Mouse (Mus musculus) embryonic stem cell, embryonic (primary cell): ENCODE measurements around the gene Zfp365.

Experiments
- CTCF ChIA-PET, 4 experiments: fragments of 300-600 bp in 2 of 4; fragments of 350-600 bp in 2 of 4; sonication (Branson Sonifier 250); formaldehyde crosslinking; loops; one replicate each; lab custom pipeline; 2022; ENCODE audit warnings: inconsistent platforms in 2 of 4; lab: Charles Lee
- POLR2A ChIA-PET, 4 experiments: fragments of 300-600 bp in 2 of 4; fragments of 350-600 bp in 2 of 4; sonication (Branson Sonifier 250); formaldehyde crosslinking; loops; one replicate each; lab custom pipeline; 2022; ENCODE audit warnings: antibody characterized with exemption in 4 of 4, inconsistent platforms in 1 of 4; lab: Charles Lee

Zfp365 gene

DNA sequence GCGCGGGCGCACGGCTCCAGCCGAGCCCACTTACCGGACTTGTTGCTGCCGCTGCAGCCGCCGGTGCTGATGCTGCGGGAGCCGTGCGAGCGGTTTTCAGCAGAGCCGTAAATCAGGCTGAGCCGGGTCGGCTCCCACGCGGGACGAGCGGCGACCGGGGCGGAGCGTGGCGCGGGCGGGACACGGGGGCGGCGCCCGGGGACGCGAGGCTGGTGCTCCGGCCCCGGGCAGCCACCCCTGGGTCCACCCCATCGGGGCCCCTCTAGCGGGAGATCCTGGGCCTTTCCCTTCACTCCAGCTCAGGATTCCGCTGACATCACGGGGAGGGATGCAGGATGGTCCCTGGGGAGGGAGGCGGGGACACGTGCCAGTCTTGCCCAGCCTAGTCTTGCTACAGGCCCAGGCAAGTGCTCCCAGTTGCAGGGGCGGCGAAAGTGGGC lies at the start of gene Zfp365:
Zfp365 (minus strand) TSS at position 326 of the 440 bp plus-strand sequence.
- ChIA-PET POLR2A (interaction anchor here in 3 of 4 experiments (0.6 to 1.8 kb wide), 13 partner anchors 9 to 909 kb away, joined by 3 to 11 read pairs (median 3); partner anchors contain the start of gene Rtkn2 (in 1 of the 3)), CTCF (interaction anchor here in 3 of 4 experiments (0.6 to 1.9 kb wide), 9 partner anchors 10 to 547 kb away, joined by 3 to 11 read pairs (median 4); no protein-coding TSS in a partner anchor)

DNA sequence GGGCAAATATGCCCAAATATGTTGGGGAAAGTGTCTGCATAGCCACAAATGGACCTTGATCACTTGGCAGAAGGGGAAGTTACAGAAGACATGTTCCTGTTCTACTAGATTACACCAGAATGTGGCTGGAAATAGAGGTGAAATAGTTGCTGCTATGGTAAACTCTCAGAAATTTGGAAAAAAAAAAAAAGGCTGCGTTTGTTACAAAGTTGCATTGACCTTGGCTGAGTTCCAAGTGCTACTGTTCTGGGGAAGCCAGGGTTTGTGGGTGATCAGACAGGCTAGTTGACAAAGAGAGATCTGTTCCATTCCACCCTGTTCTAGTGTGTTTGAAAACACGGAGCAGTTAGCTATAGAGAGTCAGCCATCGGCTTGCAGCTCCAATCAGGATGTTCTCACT lies 47.5 kb upstream of the Zfp365 start:
- CTCF ChIA-PET = no interaction called here
- POLR2A ChIA-PET = no interaction called here

DNA sequence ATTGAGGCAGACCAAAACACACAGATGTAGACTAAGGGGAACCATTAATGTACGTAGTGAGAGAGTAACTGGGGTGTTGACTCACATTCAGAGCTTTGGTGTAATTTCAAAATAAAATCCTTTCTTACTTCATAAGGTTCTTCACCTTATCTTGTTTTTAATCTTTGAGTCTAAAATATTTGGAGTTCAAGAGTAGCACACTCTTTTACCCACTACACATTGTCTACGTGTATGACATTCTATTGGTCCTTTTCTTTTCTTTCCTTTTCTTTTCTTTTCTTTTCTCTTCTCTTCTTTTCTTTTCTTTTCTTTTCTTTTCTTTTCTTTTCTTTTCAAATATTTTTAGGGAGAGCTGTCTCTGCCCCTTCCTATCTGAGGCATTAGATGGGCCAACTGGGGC lies 43.5 kb upstream of the Zfp365 start:
- ChIA-PET POLR2A (no interaction called here), CTCF (interaction anchor here in 1 of 4 experiments (0.5 to 0.7 kb wide), 2 partner anchors 37 to 96 kb away, joined by 8 to 17 read pairs; no protein-coding TSS in a partner anchor)

DNA sequence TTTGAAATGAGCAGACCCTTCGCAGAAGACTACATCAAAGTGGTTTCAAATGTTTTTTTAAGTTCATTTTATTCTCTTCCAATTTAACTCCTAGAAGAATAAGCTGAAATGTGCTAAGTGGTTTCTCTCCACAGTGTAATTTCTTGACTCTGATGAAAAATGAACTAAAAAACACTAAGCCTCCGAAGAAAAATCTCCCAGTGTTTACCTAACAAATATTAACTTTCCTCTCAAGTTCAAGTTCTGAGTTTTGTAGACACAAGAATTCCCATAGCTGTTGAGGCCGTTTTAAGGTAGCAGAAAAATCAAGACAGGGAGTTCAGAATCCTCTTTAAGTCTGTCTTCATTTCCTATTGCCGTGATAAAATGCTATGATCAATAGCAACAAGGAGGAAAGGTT lies 39.2 kb upstream of the Zfp365 start:
- ChIA-PET POLR2A (no interaction called here), CTCF (interaction anchor here in 2 of 4 experiments (0.6 to 1.5 kb wide), 3 partner anchors 14 to 59 kb away, joined by 3 to 6 read pairs (median 4); no protein-coding TSS in a partner anchor)

DNA sequence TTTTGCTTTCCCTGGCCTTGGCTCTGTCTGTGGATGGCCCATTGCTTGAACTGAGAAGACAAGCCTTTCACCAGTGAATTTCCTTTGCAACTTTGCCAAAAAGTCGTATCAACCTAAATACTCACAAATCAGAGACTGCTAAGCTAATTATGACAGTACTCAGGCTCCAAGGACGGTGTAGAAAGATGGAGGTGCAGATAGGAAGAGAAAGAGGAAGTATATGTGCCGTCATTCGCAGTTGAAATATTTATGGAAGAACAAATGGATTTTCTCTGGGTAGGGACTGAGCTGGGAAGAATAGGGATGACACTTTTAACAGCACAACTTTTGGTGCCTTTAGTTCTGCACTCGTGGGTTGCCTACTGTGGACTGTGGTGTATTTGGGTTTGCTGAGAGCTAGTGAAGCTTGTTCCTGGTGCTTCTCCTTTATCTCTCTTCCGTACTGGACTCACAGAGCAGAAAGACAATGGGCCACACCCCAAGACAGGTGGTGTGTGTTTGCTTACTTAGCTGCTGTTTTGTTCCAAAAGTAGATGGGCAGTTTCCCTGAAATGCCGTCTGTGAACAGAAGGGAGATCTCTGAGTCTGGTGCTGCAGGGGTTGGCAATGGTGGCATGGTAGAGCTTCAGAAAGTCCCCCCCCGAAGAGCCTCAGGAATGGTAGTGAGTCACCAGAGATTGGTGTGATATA lies 37.7 kb upstream of the Zfp365 start:
- POLR2A ChIA-PET = interaction anchor here in 3 of 4 experiments (0.5 to 1.2 kb wide), 5 partner anchors 25 to 538 kb away, joined by 3 to 9 read pairs (median 4); no protein-coding TSS in a partner anchor
- CTCF ChIA-PET = interaction anchor here in 3 of 4 experiments (0.6 to 1.4 kb wide), 3 partner anchors 63 to 1151 kb away, joined by 3 to 4 read pairs (median 3); no protein-coding TSS in a partner anchor

DNA sequence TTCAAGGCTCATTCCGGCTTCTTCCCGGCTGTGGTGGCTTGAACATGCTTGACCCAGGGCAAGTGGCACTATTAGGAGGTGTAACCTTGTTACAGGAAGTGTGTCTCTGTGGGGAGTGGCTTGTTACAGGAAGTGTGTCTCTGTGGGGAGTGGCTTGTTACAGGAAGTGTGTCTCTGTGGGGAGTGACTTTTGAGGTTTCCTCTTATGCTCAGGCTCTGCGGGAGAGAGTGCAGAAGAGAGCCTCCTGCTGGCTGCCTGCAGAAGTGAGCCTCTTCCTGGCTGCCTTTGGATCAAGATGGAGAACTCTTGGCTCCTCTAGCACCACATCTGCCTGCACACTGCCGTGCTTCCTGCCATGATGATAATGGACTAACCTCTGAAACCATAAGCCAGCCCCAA lies 31.1 kb upstream of the Zfp365 start:
- CTCF ChIA-PET = interaction anchor here in 2 of 4 experiments (0.6 to 0.9 kb wide), 2 partner anchors 12 to 81 kb away, joined by 3 read pairs; no protein-coding TSS in a partner anchor
- POLR2A ChIA-PET = no interaction called here

DNA sequence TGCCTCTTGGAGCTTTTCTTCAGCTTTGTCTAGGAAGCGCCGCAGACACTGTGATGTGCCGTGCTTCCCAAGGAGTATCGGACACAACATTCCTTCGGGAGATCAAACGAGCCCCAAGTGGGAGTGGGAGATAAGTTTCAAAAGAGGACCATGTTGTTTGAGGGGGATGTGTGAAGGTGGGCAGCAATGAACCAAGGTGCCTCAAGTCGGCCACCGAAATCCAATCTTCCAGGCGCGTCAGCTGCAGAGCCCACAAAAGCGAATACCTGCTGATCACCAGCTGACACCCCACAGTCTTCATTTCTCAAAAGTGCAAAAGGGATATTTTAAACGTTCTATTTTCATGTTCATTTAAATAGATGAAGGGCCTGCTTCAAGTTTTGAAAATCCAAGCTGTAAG lies 27.1 kb upstream of the Zfp365 start:
- ChIA-PET CTCF (no interaction called here), POLR2A (interaction anchor here in 1 of 4 experiments (0.5 kb wide), 1 partner anchor 1183 kb away, joined by 3 read pairs; no protein-coding TSS in a partner anchor)

DNA sequence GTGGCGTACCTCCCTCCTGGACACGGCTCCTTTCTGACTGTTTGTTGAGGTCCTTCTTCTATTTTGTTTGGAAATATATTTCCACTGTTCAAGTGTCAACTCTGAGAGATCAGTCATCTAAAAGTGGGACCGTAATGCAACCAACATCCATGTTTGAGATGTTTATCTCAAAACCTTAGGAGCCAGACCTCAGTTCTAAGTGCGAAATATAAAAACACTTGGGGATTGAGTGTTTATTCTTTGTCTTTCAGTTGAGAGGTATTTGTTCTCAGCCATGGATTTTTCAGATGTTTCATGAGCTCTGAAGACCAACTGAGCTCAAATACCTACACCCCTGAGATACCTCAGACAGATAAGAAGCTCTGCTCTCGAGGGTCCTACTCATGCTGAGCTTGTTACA lies 25.3 kb upstream of the Zfp365 start:
- POLR2A ChIA-PET = interaction anchor here in 1 of 4 experiments (1.0 kb wide), 1 partner anchor 384 kb away, joined by 6 read pairs; no protein-coding TSS in a partner anchor
- CTCF ChIA-PET = interaction anchor here in 1 of 4 experiments (1.6 kb wide), 1 partner anchor 14 kb away, joined by 4 read pairs; no protein-coding TSS in a partner anchor

DNA sequence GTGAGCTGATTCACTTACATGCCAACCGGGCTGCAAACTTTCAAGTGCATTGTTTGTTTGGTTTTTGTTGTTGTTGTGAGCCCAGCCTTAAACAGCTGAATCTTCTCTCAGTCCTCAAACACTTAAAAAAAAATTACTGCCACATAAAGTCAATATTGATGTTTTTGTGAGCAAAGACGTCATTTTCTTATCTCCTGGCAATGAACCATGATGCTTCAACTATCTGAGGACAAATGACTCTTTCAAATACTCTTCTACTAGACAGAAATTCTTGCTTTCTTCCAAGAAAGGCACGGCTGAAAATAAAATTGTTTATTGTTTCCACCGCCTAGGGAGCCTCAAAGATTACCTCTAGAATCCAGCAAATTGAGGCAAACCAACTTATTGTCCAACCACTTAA lies 24.5 kb upstream of the Zfp365 start:
- CTCF ChIA-PET = interaction anchor here in 2 of 4 experiments (0.6 to 1.1 kb wide), 5 partner anchors 13 to 622 kb away, joined by 3 to 21 read pairs (median 3); no protein-coding TSS in a partner anchor
- POLR2A ChIA-PET = interaction anchor here in 2 of 4 experiments (0.6 to 0.7 kb wide), 3 partner anchors 146 to 1097 kb away, joined by 3 to 7 read pairs (median 4); no protein-coding TSS in a partner anchor

DNA sequence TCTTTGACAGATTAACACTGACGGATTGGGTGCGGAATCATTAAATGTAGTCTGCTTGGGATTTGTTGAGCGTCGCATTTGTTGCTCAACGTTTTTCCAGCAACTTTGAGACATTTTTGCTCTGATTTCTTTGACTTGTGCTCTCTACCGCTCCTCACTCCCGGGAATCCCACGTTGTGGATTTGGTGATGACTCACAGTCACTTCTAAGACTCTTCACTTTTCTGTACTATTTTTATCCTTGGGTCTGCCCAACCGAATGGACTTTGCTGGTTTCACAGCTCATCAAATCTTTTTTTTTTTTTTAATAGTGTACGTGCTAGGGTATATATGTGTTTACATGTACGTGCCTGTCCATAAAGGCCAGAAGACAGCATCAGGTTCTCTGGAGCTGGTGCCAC lies 20.3 kb upstream of the Zfp365 start:
- POLR2A ChIA-PET = interaction anchor here in 1 of 4 experiments (1.1 kb wide), 1 partner anchor 9 kb away, joined by 3 read pairs; no protein-coding TSS in a partner anchor
- CTCF ChIA-PET = interaction anchor here in 3 of 4 experiments (0.6 to 1.1 kb wide), 7 partner anchors 9 to 71 kb away, joined by 3 to 5 read pairs (median 3); no protein-coding TSS in a partner anchor

DNA sequence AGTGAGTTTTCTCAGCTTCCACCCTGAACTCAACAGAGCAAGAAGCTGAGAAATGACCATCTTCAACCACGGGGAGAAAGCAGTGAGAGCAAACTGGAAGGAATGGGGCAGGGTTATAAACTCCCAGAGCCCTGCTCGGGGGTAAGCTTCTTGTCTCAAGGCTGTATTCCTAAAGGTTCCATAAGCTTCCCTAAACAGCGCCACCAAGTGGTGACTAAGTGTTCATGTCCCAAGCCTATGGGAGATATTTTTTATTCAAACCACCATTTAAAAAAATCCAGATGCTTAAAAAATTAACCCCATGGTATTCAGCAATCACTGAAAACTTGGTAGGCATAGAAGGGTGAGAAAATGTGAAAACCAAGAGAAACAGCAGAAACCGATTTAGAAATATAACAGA lies 18.9 kb upstream of the Zfp365 start:
- ChIA-PET CTCF (interaction anchor here (0.6 to 1.8 kb wide), 12 partner anchors 8 to 582 kb away, joined by 3 to 7 read pairs (median 3); partner anchors contain the start of gene Ado (in 1 of the 4)), POLR2A (no interaction called here)

DNA sequence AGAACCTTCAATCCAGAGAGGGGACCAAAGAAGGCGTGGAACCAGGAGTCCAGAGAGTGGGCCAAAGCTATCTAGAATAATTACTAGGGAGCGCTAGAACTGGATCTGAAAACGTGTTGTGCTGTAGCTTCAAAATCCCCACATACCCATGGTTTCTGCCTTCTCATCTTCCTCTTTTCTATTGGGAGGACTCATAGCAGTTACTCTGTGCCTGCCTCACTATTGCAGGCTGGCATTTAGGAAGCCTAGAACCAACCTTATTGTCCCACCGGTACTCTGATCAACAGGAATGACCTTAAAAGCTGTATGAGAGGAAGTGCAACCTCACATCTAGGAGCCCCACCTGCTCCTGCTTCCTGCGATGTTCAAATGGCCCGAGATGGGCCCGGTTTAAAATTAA lies 16.1 kb upstream of the Zfp365 start:
- CTCF ChIA-PET = no interaction called here
- POLR2A ChIA-PET = no interaction called here

DNA sequence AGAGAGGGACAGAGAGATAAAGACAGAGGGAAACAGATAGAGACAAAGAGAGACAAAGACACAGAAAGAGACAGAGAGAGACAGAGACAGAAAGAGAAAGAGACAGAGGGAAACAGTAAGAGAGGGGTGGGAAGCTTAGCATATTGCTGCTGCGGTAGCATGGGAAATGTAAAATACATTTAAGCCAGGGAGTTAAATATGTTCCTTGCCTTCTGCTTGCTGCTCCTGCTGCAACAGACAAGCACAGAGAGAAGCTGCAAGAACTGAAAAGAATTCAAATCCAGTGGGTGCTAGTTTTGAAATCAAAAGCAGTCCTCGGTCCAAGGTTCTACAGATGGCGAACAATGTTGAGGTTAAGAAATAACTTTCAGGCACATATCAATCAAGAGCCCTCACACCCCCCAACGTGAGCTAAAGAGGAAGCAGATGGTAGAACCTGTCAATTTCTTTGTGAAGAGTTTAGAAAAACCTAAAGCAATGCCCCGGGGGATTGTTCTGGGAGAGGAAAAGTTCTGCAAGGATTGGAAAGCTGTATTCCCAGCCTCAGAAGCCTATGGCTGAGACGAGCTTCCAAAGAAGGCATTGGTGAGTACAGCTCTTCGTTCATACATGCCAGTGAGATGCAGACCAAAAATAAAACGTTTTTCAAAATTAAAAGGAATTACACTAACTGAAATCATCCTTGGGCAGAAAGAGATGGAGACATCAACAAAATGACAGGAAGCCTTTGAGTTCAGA lies 15.4 kb upstream of the Zfp365 start:
- POLR2A ChIA-PET = interaction anchor here in 1 of 4 experiments (0.7 kb wide), 1 partner anchor 66 kb away, joined by 3 read pairs; no protein-coding TSS in a partner anchor
- CTCF ChIA-PET = no interaction called here

DNA sequence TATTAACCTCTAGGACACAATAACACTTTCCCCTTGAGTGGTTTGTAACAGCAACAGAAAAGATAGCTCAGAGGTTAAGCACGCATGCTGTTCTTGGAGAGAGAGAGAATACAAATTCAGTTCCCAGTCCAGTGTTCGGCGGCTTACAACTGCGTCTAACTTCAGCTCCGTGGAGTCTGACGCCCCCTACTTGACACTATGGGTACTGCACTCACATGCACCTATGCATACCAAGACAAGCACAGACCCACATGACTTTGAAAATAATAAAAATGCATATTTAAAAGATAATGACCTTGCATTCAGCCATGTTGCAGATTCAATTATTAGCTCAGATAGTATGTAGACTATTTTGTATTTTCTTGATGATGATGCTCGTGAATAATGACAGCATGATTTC lies 11.6 kb upstream of the Zfp365 start:
- POLR2A ChIA-PET = interaction anchor here in 2 of 4 experiments (0.5 to 1.1 kb wide), 6 partner anchors 9 to 411 kb away, joined by 3 read pairs; no protein-coding TSS in a partner anchor

DNA sequence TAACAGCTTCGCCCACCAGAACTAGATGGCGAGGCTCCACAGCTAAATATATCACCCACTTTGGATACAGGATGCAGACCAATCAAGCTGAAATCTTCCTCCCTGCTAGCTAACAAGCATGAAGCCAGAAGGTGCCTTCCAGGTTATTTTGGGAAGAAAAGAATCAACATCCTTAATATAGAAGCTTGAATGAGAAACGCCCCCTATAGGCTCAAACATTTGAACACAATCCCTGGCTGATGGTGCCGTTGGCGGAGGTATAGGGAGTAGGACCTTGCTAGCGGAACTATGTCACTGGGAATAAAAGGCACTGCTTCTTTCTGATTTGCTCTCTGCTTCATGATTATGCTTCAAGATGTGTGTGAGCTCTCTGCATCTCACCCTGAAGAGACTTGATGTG lies 9.3 kb upstream of the Zfp365 start:
- CTCF ChIA-PET = interaction anchor here in 3 of 4 experiments (0.6 to 2.3 kb wide), 6 partner anchors 9 to 60 kb away, joined by 3 to 7 read pairs (median 5); partner anchors contain the start of gene Zfp365 (in 1 of the 3)
- POLR2A ChIA-PET = interaction anchor here in 1 of 4 experiments (0.6 kb wide), 1 partner anchor 850 kb away, joined by 3 read pairs; no protein-coding TSS in a partner anchor

More for the DNA sequence above, 11.6 kb upstream of the Zfp365 start:
- CTCF ChIA-PET = interaction anchor here in 3 of 4 experiments (0.6 to 2.3 kb wide), 34 partner anchors 8 to 609 kb away, joined by 3 to 24 read pairs (median 4); partner anchors contain the start of gene Zfp365 (in 3 of the 3)

DNA sequence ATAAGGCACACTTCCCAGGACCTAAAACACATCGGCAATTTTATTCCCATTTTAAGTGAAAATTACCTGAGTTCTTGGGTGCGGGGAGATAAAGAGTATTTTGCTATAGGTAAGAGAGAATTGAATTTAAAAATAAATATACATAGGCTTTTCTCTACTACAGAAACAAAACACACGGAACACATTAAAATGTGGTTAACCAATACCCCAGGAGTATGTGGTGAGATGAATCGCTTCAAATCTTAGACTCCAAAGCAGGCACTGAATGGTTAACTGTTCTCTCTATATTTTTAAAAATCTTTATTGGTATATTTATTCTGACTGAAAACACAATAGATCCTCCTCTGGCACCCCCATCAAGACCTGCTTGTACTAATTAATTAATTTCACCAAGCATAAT lies 7.2 kb upstream of the Zfp365 start:
- ChIA-PET POLR2A (interaction anchor here in 2 of 4 experiments (0.7 kb wide), 2 partner anchors 484 to 628 kb away, joined by 3 read pairs; no protein-coding TSS in a partner anchor), CTCF (interaction anchor here in 1 of 4 experiments (0.7 kb wide), 1 partner anchor 383 kb away, joined by 3 read pairs; no protein-coding TSS in a partner anchor)

DNA sequence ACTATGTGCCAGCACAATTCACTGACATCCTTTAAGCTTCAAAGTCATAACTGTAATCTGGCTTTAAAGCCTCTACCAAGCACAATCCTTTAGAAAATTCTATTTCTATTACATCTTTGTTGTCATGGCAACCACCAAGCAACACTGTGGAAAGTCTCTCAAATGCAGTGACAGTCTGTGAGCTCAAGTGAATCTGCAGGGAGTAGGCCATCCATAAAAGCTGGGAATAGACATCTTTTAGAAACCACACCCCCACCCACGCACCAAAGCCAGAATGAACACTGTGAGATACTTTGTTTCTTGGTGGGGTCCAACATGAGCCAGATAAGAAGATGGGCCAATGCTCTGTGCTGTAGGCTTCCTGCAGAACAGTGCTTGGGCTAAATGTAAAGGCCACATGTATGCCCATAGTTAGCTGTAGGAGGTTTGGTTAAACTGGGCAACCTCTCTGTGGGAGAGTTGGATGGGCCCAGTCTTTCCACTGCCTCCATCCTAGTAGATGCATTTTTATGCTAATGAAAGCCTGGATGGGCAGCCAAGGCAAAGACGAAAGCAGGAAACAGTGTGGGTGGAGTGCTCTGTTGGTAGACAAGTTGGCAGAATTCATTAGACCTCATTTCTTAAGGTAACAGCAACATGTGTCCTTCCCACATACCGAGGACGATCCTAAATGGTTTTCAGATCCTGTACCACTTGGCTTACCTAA lies 5.9 kb upstream of the Zfp365 start:
- CTCF ChIA-PET = interaction anchor here in 2 of 4 experiments (0.7 to 0.8 kb wide), 2 partner anchors 57 to 94 kb away, joined by 4 to 5 read pairs; no protein-coding TSS in a partner anchor
- POLR2A ChIA-PET = interaction anchor here in 1 of 4 experiments (0.6 kb wide), 1 partner anchor 314 kb away, joined by 3 read pairs; no protein-coding TSS in a partner anchor
